Mouse (Mus musculus) T-helper 17 cell (primary cell): ENCODE measurements at regions not wholly inside any gene's neighbourhood (a gene's known extent, or its start where the extent isn't known, plus 50 kb on each side); places are given as distances from the start of the nearest gene placed in this dataset.

Source experiments
- in situ Hi-C, 2 experiments: fragments of 300-600 bp; cut with MboI, MseI; formaldehyde crosslinking; loops; 1 replicate in 1 of 2; 2 replicates in 1 of 2; pipeline ENCODE4 v1.15.1; 2025; ENCODE audit warnings: high pct_unique_total_duplicates in 2 of 2

GRCm38 (mm10) chr6:146019699-146020098 lies 88.3 kb downstream of the Sspn start:
- in situ Hi-C loops: loop anchor here (5.0 to 10.0 kb wide), 12 partner anchors 53 to 625 kb away; no protein-coding TSS in a partner anchor
